Mouse (Mus musculus): ENCODE measurements around the gene Iffo2. TPM values are rescaled to one million over a fixed set of nuclear protein-coding genes. Genes with fewer than 3 reads are reported as not detected.

The Iffo2 gene
- polyA plus RNA-seq, 1 experiment from 2014 or later: 1.2 TPM

- Histone ChIP-seq H3K27ac (ENCODE audit: low read depth) (no peak overlapping the region), H3K4me2 (ENCODE audit: low read depth, low read length) (no peak overlapping the region), H3K9ac (replicated peaks) (no peak overlapping the region), H3K27me3 (ENCODE audit: insufficient read depth, low read length) (no peaks in the 10 kb centered on the region), H3K36me3 (replicated peaks; ENCODE audit: insufficient read depth, low read length) (peaks cover 26% of the 10 kb centered on the region), H3K4me3 (ENCODE audit: low read depth, low read length) (no peak overlapping the region), H3K9me3 (ENCODE audit: low read length) (no peaks in the 10 kb centered on the region), H3K4me1 (ENCODE audit: insufficient read depth) (peaks cover 9% of the 10 kb centered on the region; the same call in 1 of the 2 replicates)
- DNase-seq (no peak), ATAC-seq (no peak)
- TF ChIP-seq EP300 (IDR thresholded peaks at IDR 0.05; ENCODE audit: low read depth) (no peak), CTCF (IDR thresholded peaks at IDR 0.05; ENCODE audit: low read depth) (no peak)
- 34% methylated on average over 12 of the region's 12 CpGs for WGBS (ENCODE audit: insufficient replicate concordance)
Measured at GRCm38 (mm10) chr4:139639801-139640200, 109.5 kb downstream of the Iffo2 start.

GRCm38 (mm10) chr4:139640333-139640732, 110.0 kb downstream of the Iffo2 start:
- ATAC-seq (no peak), DNase-seq (no peak)
- 44% methylated on average over 12 of the region's 12 CpGs for WGBS (ENCODE audit: insufficient replicate concordance)
- peaks cover 9% of the 10 kb centered on the region; the same call in 1 of the 2 replicates for H3K4me1 ChIP-seq (ENCODE audit: insufficient read depth)
- peaks cover 30% of the 10 kb centered on the region for H3K36me3 ChIP-seq (replicated peaks; ENCODE audit: insufficient read depth, low read length)
- no peaks in the 10 kb centered on the region for H3K9me3 ChIP-seq (ENCODE audit: low read length)
- TF ChIP-seq CTCF (IDR thresholded peaks at IDR 0.05; ENCODE audit: low read depth): no peak
- H3K9ac ChIP-seq (replicated peaks): no peak overlapping the region
- H3K4me2 ChIP-seq (ENCODE audit: low read depth, low read length): no peak overlapping the region
- H3K4me3 ChIP-seq (ENCODE audit: low read depth, low read length): no peak overlapping the region
- H3K27ac ChIP-seq (ENCODE audit: low read depth): no peak overlapping the region
- H3K27me3 ChIP-seq (ENCODE audit: insufficient read depth, low read length): no peaks in the 10 kb centered on the region

DNA sequence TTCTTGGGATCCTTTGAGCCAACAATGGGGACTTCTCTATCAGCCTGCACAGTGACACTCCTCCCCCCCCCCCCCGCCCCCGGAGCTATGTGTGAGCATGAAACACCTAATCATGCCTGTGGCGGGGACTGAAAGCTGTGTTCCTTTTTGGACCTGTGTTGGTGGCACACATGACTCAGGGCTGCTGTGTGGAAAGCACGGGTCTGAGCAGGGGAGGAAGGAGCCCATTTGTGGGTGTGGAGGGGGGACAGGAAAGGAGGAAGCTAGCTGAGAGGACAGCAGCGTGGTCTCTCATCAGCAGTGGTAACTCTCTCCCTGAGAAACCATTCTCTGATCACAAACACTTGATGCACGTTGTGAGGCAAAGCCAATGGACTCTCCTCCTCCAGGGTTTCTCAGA, 110.4 kb downstream of the Iffo2 start:
- TF ChIP-seq EP300 (IDR thresholded peaks at IDR 0.05; ENCODE audit: low read depth) (no peak), CTCF (IDR thresholded peaks at IDR 0.05; ENCODE audit: low read depth) (no peak)
- WGBS (ENCODE audit: insufficient replicate concordance): 35% methylated on average over 5 of the region's 6 CpGs
- ATAC-seq: no peak
- H3K27me3 ChIP-seq (ENCODE audit: insufficient read depth, low read length): no peaks in the 10 kb centered on the region
- H3K4me2 ChIP-seq (ENCODE audit: low read depth, low read length): no peak overlapping the region
- H3K36me3 ChIP-seq (replicated peaks; ENCODE audit: insufficient read depth, low read length): peaks cover 33% of the 10 kb centered on the region
- H3K9ac ChIP-seq (replicated peaks): no peak overlapping the region
- no peak overlapping the region for H3K27ac ChIP-seq (ENCODE audit: low read depth)
- H3K4me3 ChIP-seq (ENCODE audit: low read depth, low read length): no peak overlapping the region
- no peaks in the 10 kb centered on the region for H3K9me3 ChIP-seq (ENCODE audit: low read length)
- DNase-seq: no peak
- peaks cover 9% of the 10 kb centered on the region; the same call in 1 of the 2 replicates for H3K4me1 ChIP-seq (ENCODE audit: insufficient read depth)

DNA sequence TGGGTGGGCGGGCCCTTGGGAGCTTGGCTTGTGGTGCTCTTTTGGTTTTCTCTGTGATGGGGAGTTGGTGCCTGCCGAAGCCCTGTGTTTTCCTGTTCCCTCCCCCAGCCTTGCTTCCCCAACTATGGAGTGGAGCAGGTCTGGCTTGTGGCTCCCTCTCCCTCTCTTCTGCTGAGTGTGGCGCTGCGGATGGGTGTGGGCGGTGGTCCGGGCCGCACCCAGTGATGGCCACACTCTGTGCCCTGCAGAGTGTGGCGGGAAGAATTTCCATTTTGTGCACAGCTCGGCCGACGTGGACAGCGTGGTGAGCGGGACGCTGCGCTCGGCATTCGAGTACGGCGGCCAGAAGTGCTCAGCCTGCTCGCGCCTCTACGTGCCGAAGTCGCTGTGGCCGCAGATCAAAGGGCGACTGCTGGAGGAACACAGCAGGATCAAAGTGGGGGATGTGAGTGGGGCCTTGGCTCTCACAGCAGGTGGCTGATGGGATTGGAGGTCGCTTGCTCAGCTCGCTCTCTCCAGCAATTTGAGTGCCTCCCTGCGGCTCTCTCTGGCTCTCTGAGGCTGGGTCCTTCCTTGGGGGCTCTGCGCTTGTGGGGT, 111.6 kb downstream of the Iffo2 start:
- Histone ChIP-seq H3K27me3 (ENCODE audit: insufficient read depth, low read length) (no peaks in the 10 kb centered on the region), H3K27ac (ENCODE audit: low read depth) (no peak overlapping the region), H3K4me3 (ENCODE audit: low read depth, low read length) (no peak overlapping the region), H3K36me3 (replicated peaks; ENCODE audit: insufficient read depth, low read length) (peaks cover 29% of the 10 kb centered on the region), H3K9me3 (ENCODE audit: low read length) (no peaks in the 10 kb centered on the region), H3K4me2 (ENCODE audit: low read depth, low read length) (no peak overlapping the region), H3K4me1 (ENCODE audit: insufficient read depth) (peaks cover 9% of the 10 kb centered on the region; the same call in 1 of the 2 replicates), H3K9ac (replicated peaks) (no peak overlapping the region)
- WGBS (ENCODE audit: insufficient replicate concordance): 22% methylated on average over 29 of the region's 30 CpGs
- ATAC-seq (no peak), DNase-seq (no peak)
- TF ChIP-seq EP300 (IDR thresholded peaks at IDR 0.05; ENCODE audit: low read depth) (no peak), CTCF (IDR thresholded peaks at IDR 0.05; ENCODE audit: low read depth) (no peak)

- Histone ChIP-seq H3K27me3 (ENCODE audit: insufficient read depth, low read length) (no peaks in the 10 kb centered on the region), H3K9me3 (ENCODE audit: low read length) (no peaks in the 10 kb centered on the region), H3K4me3 (ENCODE audit: low read depth, low read length) (no peak overlapping the region), H3K4me1 (ENCODE audit: insufficient read depth) (peaks cover 9% of the 10 kb centered on the region; the same call in 1 of the 2 replicates), H3K36me3 (replicated peaks; ENCODE audit: insufficient read depth, low read length) (peaks cover 35% of the 10 kb centered on the region), H3K27ac (ENCODE audit: low read depth) (no peak overlapping the region), H3K9ac (replicated peaks) (no peak overlapping the region), H3K4me2 (ENCODE audit: low read depth, low read length) (no peak overlapping the region)
- TF ChIP-seq EP300 (IDR thresholded peaks at IDR 0.05; ENCODE audit: low read depth): no peak
- TF ChIP-seq CTCF (IDR thresholded peaks at IDR 0.05; ENCODE audit: low read depth): peak; percentile 91
- ATAC-seq (peak; percentile 35; the same call in 1 of the 2 replicates), DNase-seq (peak; percentile 83)
- WGBS (ENCODE audit: insufficient replicate concordance): 23% methylated on average over 9 of the region's 9 CpGs
Measured at GRCm38 (mm10) chr4:139643972-139644371, 113.6 kb downstream of the Iffo2 start.

DNA sequence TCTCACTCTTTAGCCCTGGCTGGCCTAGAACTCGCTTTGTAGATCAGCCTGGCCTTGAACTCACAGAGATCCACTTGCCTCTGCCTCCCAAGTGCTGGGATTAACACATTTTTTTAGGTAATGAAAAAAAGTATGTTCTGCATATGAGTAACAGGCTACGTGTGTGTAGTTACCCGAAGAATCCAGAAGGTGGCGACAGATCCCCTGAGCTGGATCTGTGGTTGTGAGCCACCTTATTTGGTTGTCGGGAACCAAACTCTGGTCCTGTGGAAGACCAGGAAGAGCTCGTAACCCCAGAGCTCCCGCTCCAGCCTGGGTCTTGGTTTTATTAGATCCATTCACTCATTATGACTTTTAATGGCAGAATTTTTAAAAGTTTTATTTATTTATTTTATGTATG, 116.6 kb downstream of the Iffo2 start:
- ATAC-seq (no peak), DNase-seq (no peak)
- no peaks in the 10 kb centered on the region for H3K4me1 ChIP-seq (ENCODE audit: insufficient read depth)
- H3K9me3 ChIP-seq (ENCODE audit: low read length): no peaks in the 10 kb centered on the region
- peaks cover 39% of the 10 kb centered on the region for H3K36me3 ChIP-seq (replicated peaks; ENCODE audit: insufficient read depth, low read length)
- no peaks in the 10 kb centered on the region for H3K27me3 ChIP-seq (ENCODE audit: insufficient read depth, low read length)
- 78% methylated on average over 7 of the region's 7 CpGs for WGBS (ENCODE audit: insufficient replicate concordance)
- no peak overlapping the region for H3K27ac ChIP-seq (ENCODE audit: low read depth)
- H3K9ac ChIP-seq (replicated peaks): no peak overlapping the region
- TF ChIP-seq EP300 (IDR thresholded peaks at IDR 0.05; ENCODE audit: low read depth): no peak
- TF ChIP-seq CTCF (IDR thresholded peaks at IDR 0.05; ENCODE audit: low read depth): peak; percentile 50
- no peak overlapping the region for H3K4me2 ChIP-seq (ENCODE audit: low read depth, low read length)
- H3K4me3 ChIP-seq (ENCODE audit: low read depth, low read length): no peak overlapping the region
